Mouse (Mus musculus): ENCODE results near the gene Tbp.

Tbp gene

DNA sequence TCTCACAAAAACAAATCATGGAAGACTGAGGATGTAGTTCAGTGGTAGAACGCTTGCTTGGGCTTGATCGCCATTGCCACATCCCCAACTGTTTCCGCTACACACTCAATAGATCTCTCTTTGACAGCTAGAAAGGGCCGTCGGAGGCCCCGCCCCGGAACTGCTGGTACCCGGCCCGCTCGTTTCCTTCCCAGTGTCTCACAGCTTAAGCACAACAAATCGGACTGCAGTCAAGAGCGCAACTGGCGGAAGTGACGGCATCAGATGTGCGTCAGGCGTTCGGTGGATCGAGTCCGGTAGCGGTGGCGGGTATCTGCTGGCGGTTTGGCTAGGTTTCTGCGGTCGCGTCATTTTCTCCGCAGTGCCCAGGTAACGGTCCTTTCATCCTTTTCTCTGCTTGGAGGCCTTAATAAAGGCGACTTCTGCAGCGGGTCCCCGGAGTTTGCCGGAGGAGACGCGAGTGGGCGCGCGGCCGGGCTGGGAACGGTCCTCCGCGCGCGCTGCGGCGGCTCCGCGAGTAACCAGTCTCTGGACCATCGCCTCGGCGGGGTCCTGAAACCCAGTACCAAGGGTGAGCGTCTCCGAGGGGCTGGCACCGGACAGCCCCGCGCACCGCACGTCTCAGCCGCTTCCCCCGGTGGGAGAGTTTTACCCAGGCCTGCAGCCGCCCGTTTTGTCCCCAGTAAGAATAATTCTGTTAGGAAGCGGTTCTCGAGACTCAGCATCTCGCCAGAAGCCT lies at the start of gene Tbp, which contains the start of gene Psmb1:
Gene Tbp, plus strand, starts transcription at position 233 of the 739 bp plus-strand sequence.
Gene Psmb1, minus strand, starts transcription at position 96 of the 739 bp plus-strand sequence.
- ChIA-PET CTCF (interaction anchor here in 2 of 4 experiments (0.8 to 1.1 kb wide), 3 partner anchors 26 to 224 kb away, joined by 3 to 4 read pairs (median 4); no protein-coding TSS in a partner anchor), POLR2A (interaction anchor here in 3 of 4 experiments (0.7 to 2.9 kb wide), 47 partner anchors 9 to 557 kb away, joined by 3 to 22 read pairs (median 5); partner anchors contain the start of genes Pdcd2 (in 3 of the 3), Prdm9 (in 3 of the 3), 1600012H06Rik (in 1 of the 3) and Chd1 (in 1 of the 3))

DNA sequence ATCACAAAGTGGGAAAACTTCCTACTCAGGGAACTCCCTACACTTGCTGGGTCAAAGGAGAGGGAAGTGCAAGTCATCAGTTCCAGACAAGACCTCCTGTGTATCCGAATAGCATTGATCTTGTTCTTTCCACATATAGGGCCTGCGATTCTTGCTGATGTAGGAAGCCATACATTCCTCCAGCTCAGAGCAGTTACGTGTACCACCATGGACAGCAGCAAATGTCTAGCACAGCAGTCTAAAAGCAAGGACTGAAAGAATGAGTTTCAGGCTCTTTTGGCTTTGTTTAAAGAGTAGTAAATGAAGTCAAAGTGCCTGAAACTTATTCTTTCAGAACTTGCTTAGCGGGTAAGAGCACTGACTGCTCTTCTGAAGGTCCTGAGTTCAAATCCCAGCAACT lies 44.5 kb upstream of the Tbp start:
- POLR2A ChIA-PET: interaction anchor here in 3 of 4 experiments (0.6 to 3.0 kb wide), 9 partner anchors 11 to 387 kb away, joined by 3 to 11 read pairs (median 3); partner anchors contain the start of gene Fam120b (in 1 of the 3)
- CTCF ChIA-PET: interaction anchor here in 3 of 4 experiments (0.6 to 2.1 kb wide), 10 partner anchors 11 to 547 kb away, joined by 3 to 9 read pairs (median 4); partner anchors contain the start of gene Fam120b (in 2 of the 3)

- POLR2A ChIA-PET: interaction anchor here in 1 of 4 experiments (1.4 to 3.0 kb wide), 4 partner anchors 15 to 112 kb away, joined by 3 to 11 read pairs (median 4); partner anchors contain the start of gene Fam120b
- CTCF ChIA-PET: interaction anchor here in 3 of 4 experiments (0.6 to 1.3 kb wide), 5 partner anchors 10 to 388 kb away, joined by 3 to 7 read pairs (median 4); no protein-coding TSS in a partner anchor
These were observed 43.1 kb upstream of the Tbp start for GRCm38 (mm10) chr17:15456595-15456994.

DNA sequence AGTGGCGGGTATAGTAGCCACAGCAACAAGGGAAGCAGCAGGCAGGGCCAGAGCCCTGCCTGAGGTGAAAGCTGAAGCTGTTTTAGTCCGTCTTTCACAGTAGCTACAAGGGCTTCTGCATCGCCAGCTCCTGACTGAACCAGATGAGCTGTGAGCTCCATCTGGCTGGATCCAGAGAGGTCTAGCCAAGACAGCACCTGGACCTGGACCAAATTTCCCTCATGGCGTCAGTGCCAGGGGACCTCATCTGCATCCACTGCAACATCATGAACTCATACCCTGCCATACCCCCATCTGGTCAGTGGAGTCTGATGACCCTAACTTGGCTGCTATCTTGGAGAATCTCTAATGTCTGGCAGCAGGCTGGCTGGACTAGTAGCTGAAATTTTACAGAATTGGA lies 39.9 kb upstream of the Tbp start:
- POLR2A ChIA-PET: interaction anchor here in 1 of 4 experiments (0.9 to 1.5 kb wide), 2 partner anchors 19 to 84 kb away, joined by 3 to 4 read pairs; no protein-coding TSS in a partner anchor
- CTCF ChIA-PET: interaction anchor here in 1 of 4 experiments (0.7 kb wide), 1 partner anchor 48 kb away, joined by 4 read pairs; no protein-coding TSS in a partner anchor

- POLR2A ChIA-PET: interaction anchor here in 3 of 4 experiments (0.5 to 2.1 kb wide), 3 partner anchors 13 to 66 kb away, joined by 3 to 5 read pairs (median 5); partner anchors contain the start of genes Fam120b (in 1 of the 3), Psmb1 (in 1 of the 3) and Tbp (in 1 of the 3)
- CTCF ChIA-PET: no interaction called here
These were observed 37.7 kb upstream of the Tbp start for GRCm38 (mm10) chr17:15461921-15462495.

DNA sequence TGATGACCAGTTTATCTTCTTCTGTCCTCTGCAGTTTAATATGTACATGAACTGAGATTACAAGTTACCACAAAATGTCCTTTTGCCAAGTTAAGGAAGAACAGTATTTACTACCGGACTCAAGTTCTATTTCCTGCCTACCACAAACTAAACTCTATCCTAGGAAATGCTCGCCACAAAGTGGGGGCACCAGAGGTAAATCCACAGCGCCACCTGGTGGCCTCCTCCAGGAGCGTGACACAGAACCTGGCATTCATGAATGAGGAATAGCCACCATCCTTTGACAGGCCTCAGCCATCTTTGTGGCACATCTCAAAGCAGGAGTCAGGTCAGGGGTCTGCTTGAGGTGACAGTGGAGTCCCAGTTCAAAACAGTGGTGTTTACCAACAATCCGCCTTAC lies 32.0 kb upstream of the Tbp start:
- CTCF ChIA-PET: no interaction called here
- POLR2A ChIA-PET: interaction anchor here in 1 of 4 experiments (1.0 kb wide), 1 partner anchor 9 kb away, joined by 3 read pairs; no protein-coding TSS in a partner anchor

- POLR2A ChIA-PET: interaction anchor here in 3 of 4 experiments (0.6 to 2.5 kb wide), 13 partner anchors 11 to 407 kb away, joined by 3 to 8 read pairs (median 4); partner anchors contain the start of genes Fam120b (in 1 of the 3) and Pdcd2 (in 1 of the 3)
These were observed 27.0 kb upstream of the Tbp start for GRCm38 (mm10) chr17:15472671-15473070.

GRCm38 (mm10) chr17:15490542-15490941 lies 9.1 kb upstream of the Tbp start:
- ChIA-PET CTCF (no interaction called here), POLR2A (interaction anchor here in 3 of 4 experiments (0.7 to 2.4 kb wide), 10 partner anchors 7 to 74 kb away, joined by 3 to 20 read pairs (median 4); partner anchors contain the start of genes Psmb1 (in 2 of the 3), Tbp (in 2 of the 3) and Prdm9 (in 1 of the 3))

More at GRCm38 (mm10) chr17:15472671-15473070, 27.0 kb upstream of the Tbp start:
- CTCF ChIA-PET: interaction anchor here (0.5 to 2.8 kb wide), 10 partner anchors 16 to 408 kb away, joined by 3 to 14 read pairs (median 3); partner anchors contain the start of genes Fam120b (in 1 of the 4), Psmb1 (in 1 of the 4) and Tbp (in 1 of the 4)

- CTCF ChIA-PET: no interaction called here
- POLR2A ChIA-PET: interaction anchor here in 3 of 4 experiments (0.6 to 2.9 kb wide), 40 partner anchors 8 to 563 kb away, joined by 3 to 22 read pairs (median 5); partner anchors contain the start of genes Pdcd2 (in 3 of the 3), Dll1 (in 1 of the 3) and Prdm9 (in 1 of the 3)
These were observed 1.6 kb upstream of the Tbp start for GRCm38 (mm10) chr17:15497882-15498752.

GRCm38 (mm10) chr17:15498753-15499113 lies 955 bp upstream of the Tbp start:
- POLR2A ChIA-PET: interaction anchor here in 3 of 4 experiments (0.9 to 2.9 kb wide), 26 partner anchors 8 to 556 kb away, joined by 3 to 22 read pairs (median 5); partner anchors contain the start of genes Prdm9 (in 3 of the 3), 1600012H06Rik (in 1 of the 3), Dll1 (in 1 of the 3) and Pdcd2 (in 1 of the 3)

GRCm38 (mm10) chr17:15510694-15511093 lies 11.0 kb downstream of the Tbp start:
- POLR2A ChIA-PET: interaction anchor here in 2 of 4 experiments (1.0 to 1.3 kb wide), 3 partner anchors 8 to 53 kb away, joined by 3 read pairs; partner anchors contain the start of gene Prdm9 (in 1 of the 2)
- CTCF ChIA-PET: no interaction called here

More at GRCm38 (mm10) chr17:15498753-15499113, 955 bp upstream of the Tbp start:
- CTCF ChIA-PET: interaction anchor here in 1 of 4 experiments (0.8 kb wide), 1 partner anchor 26 kb away, joined by 4 read pairs; no protein-coding TSS in a partner anchor

- ChIA-PET CTCF (no interaction called here), POLR2A (interaction anchor here in 3 of 4 experiments (0.8 to 4.4 kb wide), 4 partner anchors 9 to 18 kb away, joined by 3 to 19 read pairs (median 6); partner anchors contain the start of genes Pdcd2 (in 2 of the 3), Psmb1 (in 1 of the 3) and Tbp (in 1 of the 3))
These were observed 18.1 kb downstream of the Tbp start for GRCm38 (mm10) chr17:15517776-15518175.

- POLR2A ChIA-PET: interaction anchor here in 2 of 4 experiments (0.8 to 4.4 kb wide), 4 partner anchors 8 to 18 kb away, joined by 3 to 19 read pairs (median 6); partner anchors contain the start of genes Pdcd2 (in 1 of the 2), Psmb1 (in 1 of the 2) and Tbp (in 1 of the 2)
- CTCF ChIA-PET: no interaction called here
These were observed 18.5 kb downstream of the Tbp start for GRCm38 (mm10) chr17:15518186-15518585.

GRCm38 (mm10) chr17:15518766-15519165 lies 19.1 kb downstream of the Tbp start:
- CTCF ChIA-PET: no interaction called here
- POLR2A ChIA-PET: interaction anchor here in 2 of 4 experiments (1.0 to 4.4 kb wide), 6 partner anchors 8 to 46 kb away, joined by 3 to 19 read pairs (median 4); partner anchors contain the start of genes Pdcd2 (in 1 of the 2), Prdm9 (in 1 of the 2), Psmb1 (in 1 of the 2) and Tbp (in 1 of the 2)

DNA sequence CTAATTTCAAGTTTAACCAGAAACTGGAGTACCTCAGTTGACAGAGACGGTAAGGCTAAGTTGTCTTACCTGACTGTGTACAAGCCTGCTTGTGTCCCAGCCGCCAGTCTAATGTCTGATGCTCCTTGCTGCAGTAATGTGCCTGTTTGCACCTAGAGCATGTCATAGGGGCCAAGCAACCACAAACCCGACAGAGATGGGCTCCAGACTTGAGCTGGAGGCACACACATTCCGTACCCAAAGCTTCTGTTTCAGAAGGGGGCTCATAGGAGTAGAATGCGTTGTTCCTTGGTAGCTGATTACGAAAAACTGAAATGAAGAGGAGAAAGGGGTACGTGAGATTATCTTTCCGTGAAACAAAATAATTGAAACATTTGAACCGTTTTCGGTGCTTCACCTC lies 26.6 kb downstream of the Tbp start:
- CTCF ChIA-PET: interaction anchor here in 2 of 4 experiments (0.5 to 0.7 kb wide), 3 partner anchors 52 to 460 kb away, joined by 3 read pairs; no protein-coding TSS in a partner anchor
- POLR2A ChIA-PET: interaction anchor here (0.7 to 4.0 kb wide), 34 partner anchors 8 to 553 kb away, joined by 3 to 38 read pairs (median 6); partner anchors contain the start of genes Prdm9 (in 4 of the 4), Psmb1 (in 3 of the 4) and Tbp (in 3 of the 4)
